Mouse (Mus musculus): ENCODE data around the gene Prr36.

Gene Prr36

GRCm38 (mm10) chr8:4239193-4239890 is 22.1 kb upstream of the Prr36 start:
- no peak for DNase-seq

GRCm38 (mm10) chr8:4238434-4239192 is 21.4 kb upstream of the Prr36 start, which contains the start of the genes Map2k7 and Gm49320:
TSS of gene Map2k7 (plus strand) at chr8:4238740.
TSS of gene Gm49320 (plus strand) at chr8:4238865.
- DNase-seq = peak; percentile 99

GRCm38 (mm10) chr8:4237814-4238433 is 20.7 kb upstream of the Prr36 start:
- no peak for DNase-seq

GRCm38 (mm10) chr8:4230612-4231351 is 13.5 kb upstream of the Prr36 start:
- no peak for DNase-seq

- DNase-seq = no peak
Observed at GRCm38 (mm10) chr8:4229784-4230183, 12.5 kb upstream of the Prr36 start.

GRCm38 (mm10) chr8:4227919-4228318 is 10.7 kb upstream of the Prr36 start:
- DNase-seq = no peak

GRCm38 (mm10) chr8:4226739-4227347 is 9.6 kb upstream of the Prr36 start, which contains the start of gene Lrrc8e:
TSS of gene Lrrc8e (plus strand) at chr8:4226827.
- DNase-seq = no peak

GRCm38 (mm10) chr8:4226323-4226722 is 9.1 kb upstream of the Prr36 start:
- no peak for DNase-seq

- no peak for DNase-seq
Observed at GRCm38 (mm10) chr8:4222059-4222458, 4.8 kb upstream of the Prr36 start.

GRCm38 (mm10) chr8:4219617-4220016 is 2.4 kb upstream of the Prr36 start:
- no peak for DNase-seq

GRCm38 (mm10) chr8:4216296-4216695 is 963 bp downstream of the Prr36 start:
- DNase-seq = no peak

GRCm38 (mm10) chr8:4214006-4214980 is 3.0 kb downstream of the Prr36 start:
- peak; percentile 33 to 51 for DNase-seq

- peak; percentile 48 to 60 for DNase-seq
Observed at GRCm38 (mm10) chr8:4213210-4214005, 3.9 kb downstream of the Prr36 start.

GRCm38 (mm10) chr8:4212809-4213209 is 4.5 kb downstream of the Prr36 start:
- no peak for DNase-seq

- DNase-seq = no peak
Observed at GRCm38 (mm10) chr8:4211097-4211496, 6.2 kb downstream of the Prr36 start.

- no peak for DNase-seq
Observed at GRCm38 (mm10) chr8:4207016-4207350, 10.3 kb downstream of the Prr36 start.

GRCm38 (mm10) chr8:4206182-4207015 is 10.9 kb downstream of the Prr36 start:
- no peak for DNase-seq

GRCm38 (mm10) chr8:4205246-4206123 is 11.8 kb downstream of the Prr36 start:
- no peak for DNase-seq

All from thymus, adult 18-20 months (tissue).